Mouse (Mus musculus) hindbrain, postnatal 0 days (tissue): ENCODE results near the gene Rnf6. TPM values are rescaled to one million over a fixed set of nuclear protein-coding genes. Genes with fewer than 3 reads are reported as not detected.
A peak's percentile ranks its signal among the peaks of the same experiment; 100 is the strongest.

Experiments
- ATAC-seq: fragments of 200-750 bp; cut with Nextera tagmentation; 2 replicates; pipeline ENCODE4 v1.8.0; 2017; ENCODE audit warnings: mild to moderate bottlenecking, moderate TSS enrichment, moderate library complexity
- DNase-seq: peaks from one replicate; pipeline ENCODE4 v3.0.0-alpha.2; 2015; ENCODE audit warnings: low spot score
- H3K27ac ChIP-seq: fragments of 300-500 bp; sonication (generic); 2 replicates; pipeline ENCODE4 v1.5.1; 2014; ENCODE audit warnings: mild to moderate bottlenecking
- H3K27me3 ChIP-seq: fragments of 300-500 bp; sonication (generic); 2 replicates; pipeline ENCODE4 v1.6.1; 2014; ENCODE audit warnings: low read length, mixed read lengths; ENCODE audit not compliant: insufficient read depth
- H3K36me3 ChIP-seq: fragments of 300-500 bp; sonication (generic); 2 replicates; pipeline ENCODE4 v1.6.1; 2014; ENCODE audit warnings: low read length, mixed read lengths; ENCODE audit not compliant: insufficient read depth
- H3K4me1 ChIP-seq: fragments of 300-500 bp; sonication (generic); 2 replicates; pipeline ENCODE4 v1.6.1; 2014; ENCODE audit warnings: antibody characterized with exemption, low read length, mixed read lengths; ENCODE audit not compliant: insufficient read depth
- H3K4me2 ChIP-seq: fragments of 300-500 bp; sonication (generic); 2 replicates; pipeline ENCODE4 v1.6.1; 2014; ENCODE audit warnings: low read depth, mild to moderate bottlenecking, low read length, moderate library complexity, mixed read lengths
- H3K4me3 ChIP-seq: fragments of 300-500 bp; sonication (generic); 2 replicates; pipeline ENCODE4 v1.5.1; 2014; ENCODE audit warnings: low read length
- H3K9ac ChIP-seq: fragments of 300-500 bp; sonication (generic); replicated peaks from 2 replicates; pipeline ENCODE4 v1.6.1; 2014; ENCODE audit warnings: mild to moderate bottlenecking, low read length, moderate library complexity, mixed read lengths
- H3K9me3 ChIP-seq: fragments of 300-500 bp; sonication (generic); 2 replicates; pipeline ENCODE4 v1.6.1; 2016; ENCODE audit warnings: low read length, mixed read lengths
- CTCF ChIP-seq: IDR thresholded peaks from 2 replicates; pipeline ENCODE4 v1.5.1; 2016; ENCODE audit warnings: antibody characterized with exemption, control low read depth, low read depth
- WGBS: fragments of 180-500 bp; shearing (Covaris S2); extraction: QIAGEN DNeasy Blood & Tissue Kit; methylation state at CpG from one replicate; pipeline ENCODE4 v1.1.7; 2014; 5-methylcytosine and 5-hydroxymethylcytosine counted together
- polyA plus RNA-seq: library from polyadenylated mRNA; unstranded; fragments of >200 nt; fragmentation: Nextera tagmentation; extraction: Ambion mirVana; gene quantifications from 2 replicates; pipeline ENCODE4 v1.2.1, GENCODE M21; 2015
- total RNA-seq: library from RNA; depleted of rRNA; stranded (reverse); fragments of >200 nt; gene quantifications from 2 replicates; pipeline ENCODE4 v1.2.3, GENCODE M21; 2014; rRNA removed

Gene Rnf6
- total RNA-seq (5.5 and 14.6 TPM in 2 replicates), polyA plus RNA-seq (27.9 and 28.3 TPM in 2 replicates)

DNA sequence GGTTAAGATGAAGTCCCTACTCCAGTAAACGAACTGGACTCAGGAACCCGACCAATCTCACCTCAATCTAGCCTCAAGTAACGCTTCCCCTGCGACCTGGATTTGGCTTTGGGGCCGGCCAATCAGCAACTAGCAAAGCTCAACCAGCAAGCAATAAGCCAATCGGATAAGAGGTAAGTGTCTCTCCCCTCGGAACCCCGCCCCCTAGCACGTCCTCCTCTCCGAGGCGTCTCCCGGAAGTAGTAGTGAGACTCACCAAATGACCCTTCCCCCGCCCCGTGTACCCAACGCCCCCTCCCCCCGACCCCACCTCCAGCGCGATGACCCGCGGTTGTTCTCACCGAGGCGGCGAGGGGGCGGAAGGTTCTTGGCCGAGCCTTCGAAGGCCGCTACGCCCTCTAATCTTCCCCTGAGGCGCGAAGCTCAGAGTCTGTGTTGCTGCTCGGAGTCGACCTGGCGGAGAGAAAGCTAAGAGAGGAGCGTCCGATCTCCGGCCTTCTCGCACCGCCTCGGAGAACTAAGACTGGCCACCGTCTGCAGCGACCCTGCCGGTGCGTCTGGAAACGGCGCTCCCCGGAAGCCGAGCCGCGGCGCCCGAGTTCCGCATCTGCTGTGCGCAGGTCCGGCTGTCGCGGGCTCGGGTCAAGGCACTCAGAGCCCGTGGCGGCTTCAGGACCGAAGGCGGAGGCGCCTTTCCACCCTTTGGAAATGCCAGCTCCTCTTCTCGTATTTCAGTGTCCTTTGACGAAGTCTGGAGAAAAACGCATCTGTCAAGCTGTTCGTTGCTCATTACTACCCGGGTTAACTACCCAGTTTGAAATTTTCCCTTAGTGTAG, at the start of gene Rnf6:
Rnf6 (minus strand) TSS at position 677 of the 836 bp plus-strand sequence.
- peak; percentile 48 for TF ChIP-seq CTCF
- no peaks in the 10 kb centered on the region for H3K9me3 ChIP-seq
- H3K27me3 ChIP-seq = no peaks in the 10 kb centered on the region
- peaks cover 14% of the 10 kb centered on the region; the same call in 1 of the 2 replicates for H3K36me3 ChIP-seq
- peak within 1 kb of the TSS; percentile 63 for H3K4me3 ChIP-seq
- peak within 1 kb of the TSS; percentile 75 for H3K9ac ChIP-seq
- 1% methylated on average over 65 of the region's 67 CpGs for WGBS
- peak within 1 kb of the TSS; percentile 98 for H3K27ac ChIP-seq
- ATAC-seq (peak; percentile 100), DNase-seq (peak; percentile 97)
- peak within 1 kb of the TSS; percentile 72 for H3K4me2 ChIP-seq
- peaks cover 4% of the 10 kb centered on the region; the same call in 1 of the 2 replicates for H3K4me1 ChIP-seq

DNA sequence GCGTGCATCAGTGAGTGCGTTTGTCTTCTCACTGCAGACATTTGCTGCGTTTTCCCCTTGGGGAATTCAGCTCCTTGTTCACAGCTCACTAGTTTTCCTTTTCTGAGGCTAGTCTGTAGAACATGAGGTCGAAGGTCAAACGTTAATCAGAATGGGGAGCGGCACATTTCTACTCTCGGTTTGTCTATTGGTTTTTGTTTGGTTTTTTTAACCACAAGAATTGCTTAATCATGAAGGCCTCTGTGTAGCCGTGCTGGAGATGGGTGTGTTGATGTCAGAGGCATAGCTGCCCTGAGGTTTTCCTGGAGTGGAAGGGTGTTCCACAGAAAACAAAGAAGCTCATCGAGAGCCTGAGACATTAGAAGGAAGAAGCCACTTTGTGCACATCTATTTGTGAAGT, 49.2 kb upstream of the Rnf6 start:
- DNase-seq (no peak), ATAC-seq (no peak)
- H3K4me2 ChIP-seq = no peak overlapping the region
- H3K36me3 ChIP-seq = peaks cover 6% of the 10 kb centered on the region; the same call in 1 of the 2 replicates
- 83% methylated on average over 9 of the region's 9 CpGs for WGBS
- no peaks in the 10 kb centered on the region for H3K27me3 ChIP-seq
- H3K9me3 ChIP-seq = no peaks in the 10 kb centered on the region
- no peak for TF ChIP-seq CTCF
- H3K9ac ChIP-seq = no peak overlapping the region
- H3K27ac ChIP-seq = no peak overlapping the region
- no peak overlapping the region for H3K4me3 ChIP-seq
- H3K4me1 ChIP-seq = no peaks in the 10 kb centered on the region

DNA sequence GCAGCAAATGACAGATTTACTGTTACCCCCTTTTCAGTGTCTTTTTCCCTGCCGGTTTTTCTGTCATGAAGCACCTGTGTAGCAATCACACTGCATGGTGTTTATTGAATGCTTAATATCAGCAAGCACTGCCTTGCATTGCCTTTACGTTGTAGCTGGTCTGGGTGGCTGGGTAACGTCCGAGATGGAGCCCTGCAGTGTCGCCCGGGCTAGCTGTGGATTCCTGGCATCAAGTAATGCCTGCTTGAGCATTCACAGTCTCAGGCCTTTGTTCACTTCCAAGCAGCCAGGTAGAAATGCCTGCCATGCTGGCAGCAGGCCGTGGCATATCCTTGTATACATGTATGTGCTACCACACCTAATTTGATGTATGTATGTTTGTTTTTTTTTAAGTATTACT, 46.4 kb upstream of the Rnf6 start:
- no peak for ATAC-seq
- H3K27me3 ChIP-seq = no peaks in the 10 kb centered on the region
- H3K27ac ChIP-seq = no peak overlapping the region
- 72% methylated on average over 7 of the region's 7 CpGs for WGBS
- H3K4me1 ChIP-seq = no peaks in the 10 kb centered on the region
- H3K4me3 ChIP-seq = no peak overlapping the region
- no peak overlapping the region for H3K9ac ChIP-seq
- no peaks in the 10 kb centered on the region; the same call in 1 of the 2 replicates for H3K36me3 ChIP-seq
- DNase-seq = no peak
- no peak overlapping the region for H3K4me2 ChIP-seq
- no peak for TF ChIP-seq CTCF
- H3K9me3 ChIP-seq = no peaks in the 10 kb centered on the region

DNA sequence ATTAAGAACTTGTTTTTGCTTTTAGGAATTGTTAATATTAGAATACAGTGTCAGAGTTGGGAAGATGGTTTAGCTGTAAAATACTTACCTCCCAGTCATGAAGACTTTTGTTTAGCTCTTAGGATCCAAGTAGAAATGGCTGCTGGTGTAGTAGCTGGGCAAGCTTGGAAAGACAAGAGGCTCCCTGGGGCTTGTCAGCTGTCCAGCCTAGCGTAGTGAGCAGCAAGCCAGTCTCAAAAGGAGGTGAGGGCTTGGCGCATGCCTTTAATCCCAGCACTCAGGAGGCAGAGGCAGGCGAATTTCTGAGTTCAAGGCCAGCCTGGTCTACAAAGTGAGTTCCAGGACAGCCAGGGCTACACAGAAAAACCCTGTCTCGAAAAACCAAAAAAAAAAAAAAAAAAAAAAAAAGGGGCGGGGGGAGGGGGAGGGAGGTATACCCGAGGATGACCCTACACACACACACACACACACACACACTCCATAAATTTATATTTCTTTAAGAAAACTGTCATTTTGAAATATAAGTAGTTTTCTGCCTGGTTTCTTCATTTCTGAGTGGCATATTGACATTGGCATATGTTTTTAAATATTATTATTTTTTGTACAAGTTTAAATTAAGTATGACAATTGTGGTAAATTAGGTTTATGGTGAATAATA, 44.7 kb upstream of the Rnf6 start:
- 67% methylated on average over 4 of the region's 6 CpGs for WGBS
- ATAC-seq = no peak
- H3K4me2 ChIP-seq = no peak overlapping the region

DNA sequence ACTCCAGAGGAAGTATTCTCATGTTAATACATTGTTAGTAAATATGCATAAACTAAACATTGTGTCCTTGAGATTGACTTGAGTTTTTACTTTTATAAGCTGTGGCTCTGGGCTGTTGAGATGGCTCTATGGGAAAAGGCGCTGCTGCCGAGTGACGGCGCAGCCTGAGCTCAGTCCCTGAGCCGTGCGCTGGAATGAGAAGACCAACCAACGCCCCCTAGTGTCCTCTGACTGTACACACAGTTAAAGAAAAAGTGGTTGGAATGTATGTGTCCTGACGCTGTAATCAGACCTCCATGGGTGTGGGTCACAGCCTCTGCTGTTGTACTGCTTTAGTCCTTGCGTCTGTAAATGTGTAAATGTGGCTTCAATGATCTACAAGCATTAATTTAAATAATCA, 38.6 kb upstream of the Rnf6 start:
- DNase-seq = no peak
- TF ChIP-seq CTCF = 0 out of 2 replicates have a peak, but pooled peaks have one; percentile 13
- 59% methylated on average over 9 of the region's 9 CpGs for WGBS

More for the DNA sequence above, 44.7 kb upstream of the Rnf6 start:
- Histone ChIP-seq H3K4me1 (no peaks in the 10 kb centered on the region), H3K27ac (no peak overlapping the region), H3K9ac (no peak overlapping the region), H3K4me3 (no peak overlapping the region), H3K36me3 (no peaks in the 10 kb centered on the region), H3K9me3 (no peaks in the 10 kb centered on the region), H3K27me3 (no peaks in the 10 kb centered on the region)
- TF ChIP-seq CTCF = no peak
- DNase-seq = no peak

DNA sequence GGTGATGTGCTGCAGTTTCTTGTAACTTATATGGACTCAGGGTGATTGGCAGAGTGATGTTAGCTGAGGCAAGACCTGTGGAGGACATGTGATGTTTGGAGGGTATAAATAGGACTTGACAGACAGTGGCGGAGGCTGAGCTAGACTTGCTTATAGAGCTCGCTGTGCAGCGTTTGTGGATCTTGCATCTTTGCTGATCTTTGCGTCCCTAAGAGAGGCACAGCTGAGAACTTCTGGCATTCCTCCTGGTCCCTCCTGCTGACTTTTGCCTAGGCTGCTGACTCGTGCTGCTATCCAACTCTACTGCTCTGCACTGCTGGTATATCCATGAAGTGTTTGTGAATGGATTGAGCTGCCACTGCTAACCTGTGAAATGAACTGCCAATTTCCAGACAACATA, 32.3 kb upstream of the Rnf6 start:
- no peak for ATAC-seq
- no peak for DNase-seq
- Histone ChIP-seq H3K4me2 (no peak overlapping the region), H3K27ac (no peak overlapping the region), H3K9ac (no peak overlapping the region), H3K9me3 (no peaks in the 10 kb centered on the region), H3K36me3 (no peaks in the 10 kb centered on the region), H3K4me3 (no peak overlapping the region), H3K4me1 (no peaks in the 10 kb centered on the region), H3K27me3 (no peaks in the 10 kb centered on the region)
- 64% methylated on average over 5 of the region's 5 CpGs for WGBS
- no peak for TF ChIP-seq CTCF

More for the DNA sequence above, 38.6 kb upstream of the Rnf6 start:
- Histone ChIP-seq H3K27ac (no peak overlapping the region), H3K36me3 (no peaks in the 10 kb centered on the region), H3K27me3 (no peaks in the 10 kb centered on the region), H3K9ac (no peak overlapping the region), H3K4me3 (no peak overlapping the region), H3K4me2 (no peak overlapping the region), H3K9me3 (no peaks in the 10 kb centered on the region), H3K4me1 (no peaks in the 10 kb centered on the region)
- ATAC-seq = no peak
